25 mouse cellular contexts compared by ENCODE assay signal in genomic region chr17:83805078-83805477, GRCm38 (mm10). TPM values are rescaled to one million over a fixed set of nuclear protein-coding genes. Genes with fewer than 3 reads are reported as not detected.
"Had no signal": no experiment of that assay in that cellular context is flagged by ENCODE, and none has a peak within 500 bp of the region (broad histone marks: within the 10 kb centered on the region; RNA-seq: fewer than 3 reads in every experiment).

No protein-coding gene starts in this region.

- H3K4me2 ChIP-seq: hindbrain, embryonic 12.5 days; hindbrain, embryonic 15.5 days; intestine, embryonic 15.5 days; limb, embryonic 12.5 days had no signal

- H3K4me3 ChIP-seq: heart, embryonic 10.5 days; heart, embryonic 12.5 days; hindbrain, embryonic 10.5 days; hindbrain, embryonic 12.5 days; hindbrain, embryonic 15.5 days; intestine, embryonic 15.5 days; layer of hippocampus, adult 2 months; left cerebral cortex, adult 2 months; limb, embryonic 10.5 days; limb, embryonic 12.5 days had no signal

- H3K27ac ChIP-seq: heart, embryonic 10.5 days; hindbrain, embryonic 10.5 days; hindbrain, embryonic 15.5 days; intestine, embryonic 15.5 days; layer of hippocampus, adult 2 months; left cerebral cortex, adult 2 months; limb, embryonic 10.5 days; limb, embryonic 12.5 days had no signal

- H3K9ac ChIP-seq: forebrain, postnatal 0 days; heart, embryonic 12.5 days; hindbrain, embryonic 12.5 days; hindbrain, embryonic 15.5 days; intestine, embryonic 15.5 days; limb, embryonic 12.5 days had no signal

- DNase-seq: forebrain, postnatal 0 days; gastrocnemius, postnatal 14 days; gastrocnemius, postnatal 36 days; heart, adult 18-20 months; heart, postnatal 10 days; heart, postnatal 4 days; kidney, adult 18-20 months; kidney, adult 8-10 months; kidney, postnatal 10 days; kidney, postnatal 25 days; kidney, postnatal 4 days; liver had no signal

- H3K27me3 ChIP-seq: heart, embryonic 12.5 days; hindbrain, embryonic 12.5 days; hindbrain, embryonic 15.5 days; intestine, embryonic 15.5 days; limb, embryonic 12.5 days had no signal

- H3K4me1 ChIP-seq: hindbrain, embryonic 15.5 days; intestine, embryonic 15.5 days; limb, embryonic 12.5 days had no signal

- ATAC-seq: forebrain, postnatal 0 days; inflammation-experienced regulatory T-cells, adult 6 months; intestine, embryonic 15.5 days; intestine, postnatal 0 days had no signal

- H3K9me3 ChIP-seq: heart, embryonic 10.5 days; heart, embryonic 12.5 days; hindbrain, embryonic 10.5 days; hindbrain, embryonic 12.5 days; hindbrain, embryonic 15.5 days; intestine, embryonic 15.5 days; limb, embryonic 10.5 days; limb, embryonic 12.5 days had no signal

RNA-seq across cellular contexts. Expression of gene Haao, which starts 42.7 kb away (rescaled TPM):
- polyA plus RNA-seq: forebrain, postnatal 0 days; heart, embryonic 14.5 days had no signal
